Mouse (Mus musculus): Measurements from ENCODE around the gene Slc25a38.

GRCm38 (mm10) chr9:120151152-120151551 is 41.0 kb downstream of the Slc25a38 start:
- no peak for TF ChIP-seq GATA2 (IDR thresholded peaks at IDR 0.05; ENCODE audit: borderline replicate concordance, low read depth, low read length)
- TF ChIP-seq POLR2AphosphoS5 (IDR thresholded peaks at IDR 0.05; ENCODE audit: insufficient replicate concordance, low read depth, low read length): no peak

Data from G1E (cell line).